Mouse (Mus musculus) G1E (cell line): ENCODE results near the gene Sptlc3. TPM values are rescaled to one million over a fixed set of nuclear protein-coding genes. Genes with fewer than 3 reads are reported as not detected.

Experiments
- ATAC-seq: 2 replicates; pipeline ENCODE4 v1.8.0; 2016; ENCODE audit warnings: mild to moderate bottlenecking; ENCODE audit not compliant: insufficient number of reproducible peaks, poor library complexity, low FRiP score, severe bottlenecking; ENCODE audit errors: extremely low read depth
- DNase-seq: peaks from one replicate; pipeline ENCODE4 v3.0.0; 2012; ENCODE audit warnings: low spot score
- H3K27me3 ChIP-seq: 2 replicates; pipeline ENCODE4 v1.6.1; 2012; ENCODE audit warnings: mild to moderate bottlenecking, low read length, inconsistent platforms; ENCODE audit not compliant: insufficient read depth
- H3K36me3 ChIP-seq: replicated peaks from 2 replicates; pipeline ENCODE3; 2012; ENCODE audit warnings: mild to moderate bottlenecking, inconsistent platforms
- H3K4me1 ChIP-seq: 2 replicates; pipeline ENCODE4 v1.6.1; 2012; ENCODE audit warnings: low read depth, low read length, inconsistent platforms, mixed read lengths; ENCODE audit not compliant: insufficient read depth
- H3K4me3 ChIP-seq: 2 replicates; pipeline ENCODE4 v1.5.1; 2012; ENCODE audit warnings: low read depth, mild to moderate bottlenecking, inconsistent platforms, low read length, moderate library complexity, mixed read lengths
- H3K9me3 ChIP-seq: replicated peaks from 2 replicates; pipeline ENCODE4 v1.6.1; 2012; ENCODE audit warnings: inconsistent platforms
- CTCF ChIP-seq: IDR thresholded peaks from 2 replicates; pipeline ENCODE4 v1.5.1; 2012; ENCODE audit warnings: low read depth, low read length, inconsistent platforms, mixed read lengths
- GATA1 ChIP-seq: IDR thresholded peaks from 2 replicates; pipeline ENCODE4 v1.6.1; 2012; ENCODE audit warnings: borderline replicate concordance, low read length, inconsistent platforms, mixed read lengths
- GATA2 ChIP-seq: IDR thresholded peaks from 2 replicates; pipeline ENCODE4 v1.6.1; 2012; ENCODE audit warnings: low read depth, low read length, inconsistent platforms, borderline replicate concordance
- POLR2AphosphoS5 ChIP-seq: IDR thresholded peaks from 2 replicates; pipeline ENCODE4 v1.6.1; 2012; ENCODE audit warnings: low read depth, low read length, inconsistent platforms; ENCODE audit not compliant: insufficient replicate concordance
- TAL1 ChIP-seq: conservative IDR thresholded peaks from 2 replicates; pipeline ENCODE4 v1.6.1; 2012; ENCODE audit warnings: low read depth, low read length, inconsistent platforms, mixed read lengths
- polyA plus RNA-seq: library from polyadenylated mRNA; stranded (reverse); fragments of >175 nt; gene quantifications from 2 replicates; pipeline ENCODE4 v1.2.3, GENCODE M21; 2012
- total RNA-seq, 2 experiments: library from RNA; stranded (forward) in 1 of 2; stranded (reverse) in 1 of 2; fragments of 200-1000 nt in 1 of 2; fragments of >200 nt in 1 of 2; fragmentation: Nextera tagmentation in 1 of 2; gene quantifications; 2 replicates each; pipeline ENCODE4 v1.2.3; 2014 to 2017

Gene Sptlc3
- total and polyA plus RNA-seq, 3 experiments = 0.05 TPM; not detected in 2

DNA sequence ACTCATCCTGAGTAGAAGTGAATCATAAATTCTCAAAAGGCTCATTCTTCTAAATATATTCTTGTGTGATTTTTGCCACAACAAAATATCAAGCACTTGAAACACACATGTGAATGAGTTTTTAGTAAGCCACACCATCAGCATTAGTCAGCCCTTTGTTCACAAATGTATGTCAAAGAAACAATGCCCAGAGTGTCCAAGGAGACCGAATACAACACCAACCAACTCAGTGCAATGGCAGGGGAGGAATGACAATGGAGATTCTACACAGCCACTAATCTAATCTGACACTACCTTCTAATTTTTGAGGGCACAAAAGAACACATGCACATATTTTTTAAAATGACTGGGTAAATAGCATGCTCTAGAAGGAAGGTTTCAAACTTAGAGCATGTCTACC lies 132.8 kb downstream of the Sptlc3 start:
- H3K4me1 ChIP-seq = peaks cover 4% of the 10 kb centered on the region
- no peak for TF ChIP-seq GATA1
- TF ChIP-seq GATA2 = no peak
- TF ChIP-seq POLR2AphosphoS5 = no peak
- no peak for TF ChIP-seq CTCF
- TF ChIP-seq TAL1 = no peak
- ATAC-seq (no peak), DNase-seq (no peak)
- no peaks in the 10 kb centered on the region for H3K36me3 ChIP-seq
- H3K9me3 ChIP-seq = no peaks in the 10 kb centered on the region
- H3K4me3 ChIP-seq = no peak overlapping the region
- H3K27me3 ChIP-seq = no peaks in the 10 kb centered on the region

DNA sequence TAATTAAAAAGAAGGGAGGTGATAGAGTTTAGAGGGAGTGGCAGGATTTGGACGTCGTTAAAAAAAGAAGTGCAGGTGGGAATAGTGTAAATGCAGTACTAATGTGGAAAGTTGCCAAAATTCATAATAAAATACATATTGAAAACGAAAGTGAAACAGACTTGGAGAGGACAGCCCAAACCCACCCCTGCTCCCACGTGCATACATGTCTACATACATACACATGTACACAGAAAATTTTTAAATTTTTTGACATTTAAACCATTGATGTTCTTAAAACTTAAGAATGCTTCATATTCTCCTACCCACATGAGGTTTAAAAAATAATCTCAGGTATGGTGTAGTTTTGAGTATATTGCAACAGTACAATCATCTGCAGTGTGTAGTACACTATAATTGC lies 135.0 kb downstream of the Sptlc3 start:
- Histone ChIP-seq H3K4me1 (peaks cover 4% of the 10 kb centered on the region), H3K4me3 (peak overlapping the region; percentile 35; the same call in 1 of the 2 replicates), H3K36me3 (no peaks in the 10 kb centered on the region), H3K9me3 (no peaks in the 10 kb centered on the region), H3K27me3 (no peaks in the 10 kb centered on the region)
- ATAC-seq (no peak), DNase-seq (no peak)
- no peak for TF ChIP-seq POLR2AphosphoS5

DNA sequence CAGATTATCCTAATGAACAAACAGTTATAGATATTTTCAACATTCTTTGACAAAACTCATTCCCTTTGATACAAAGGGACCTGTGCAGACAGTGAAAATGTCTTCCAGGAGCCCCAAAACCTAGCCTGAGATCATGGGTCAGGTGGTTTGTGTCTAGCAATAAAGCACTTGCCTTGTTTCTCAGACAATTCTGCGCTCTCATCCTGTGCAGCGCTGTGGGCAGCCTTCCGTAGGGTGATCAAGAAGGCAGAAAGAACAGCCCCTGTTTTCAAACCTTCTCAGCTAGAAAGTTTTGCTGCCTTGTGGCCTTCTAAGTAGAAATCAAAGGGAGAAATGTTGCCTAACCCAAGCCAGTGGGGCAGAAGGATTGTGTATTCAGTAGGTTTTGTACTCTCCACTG lies 135.9 kb downstream of the Sptlc3 start:
- no peak for ATAC-seq
- Histone ChIP-seq H3K4me1 (peaks cover 4% of the 10 kb centered on the region), H3K36me3 (no peaks in the 10 kb centered on the region), H3K9me3 (no peaks in the 10 kb centered on the region), H3K27me3 (no peaks in the 10 kb centered on the region), H3K4me3 (no peak overlapping the region)
- no peak for DNase-seq
- TF ChIP-seq GATA1 = no peak
- TF ChIP-seq GATA2 = no peak
- TF ChIP-seq CTCF = no peak
- no peak for TF ChIP-seq TAL1
- TF ChIP-seq POLR2AphosphoS5 = no peak

DNA sequence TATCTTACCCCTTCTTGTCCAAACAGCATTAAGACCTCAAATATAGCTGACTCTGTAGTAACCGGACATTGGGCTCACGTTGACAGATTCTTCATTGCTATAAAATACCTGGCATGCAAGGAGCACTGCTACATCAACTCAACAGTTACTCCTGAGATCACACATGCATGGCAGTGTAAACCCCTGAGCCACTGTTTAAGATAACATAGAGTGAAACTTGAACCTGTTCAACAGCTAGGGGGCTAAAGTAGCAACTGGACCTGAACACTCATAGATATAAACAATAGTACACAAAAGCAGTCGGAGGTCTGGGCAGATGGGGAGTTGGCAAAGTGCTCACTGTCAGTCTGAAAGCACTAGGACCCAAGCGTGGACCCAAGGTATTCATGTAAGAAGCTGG lies 140.8 kb downstream of the Sptlc3 start:
- no peaks in the 10 kb centered on the region for H3K36me3 ChIP-seq
- H3K27me3 ChIP-seq = no peaks in the 10 kb centered on the region

GRCm38 (mm10) chr2:139637861-139638260 lies 144.1 kb downstream of the Sptlc3 start:
- ATAC-seq (no peak), DNase-seq (no peak)
- no peak overlapping the region for H3K4me3 ChIP-seq
- no peaks in the 10 kb centered on the region for H3K9me3 ChIP-seq
- H3K4me1 ChIP-seq = no peaks in the 10 kb centered on the region
- no peaks in the 10 kb centered on the region for H3K27me3 ChIP-seq
- TF ChIP-seq GATA2 = no peak
- TF ChIP-seq TAL1 = no peak
- TF ChIP-seq POLR2AphosphoS5 = no peak
- TF ChIP-seq GATA1 = no peak
- no peak for TF ChIP-seq CTCF
- no peaks in the 10 kb centered on the region for H3K36me3 ChIP-seq

More for the DNA sequence above, 140.8 kb downstream of the Sptlc3 start:
- TF ChIP-seq TAL1 = no peak
- no peak for TF ChIP-seq CTCF
- no peak for TF ChIP-seq POLR2AphosphoS5
- TF ChIP-seq GATA1 = no peak
- TF ChIP-seq GATA2 = no peak
- no peaks in the 10 kb centered on the region for H3K4me1 ChIP-seq
- DNase-seq (no peak), ATAC-seq (no peak)
- H3K9me3 ChIP-seq = no peaks in the 10 kb centered on the region
- no peak overlapping the region for H3K4me3 ChIP-seq

DNA sequence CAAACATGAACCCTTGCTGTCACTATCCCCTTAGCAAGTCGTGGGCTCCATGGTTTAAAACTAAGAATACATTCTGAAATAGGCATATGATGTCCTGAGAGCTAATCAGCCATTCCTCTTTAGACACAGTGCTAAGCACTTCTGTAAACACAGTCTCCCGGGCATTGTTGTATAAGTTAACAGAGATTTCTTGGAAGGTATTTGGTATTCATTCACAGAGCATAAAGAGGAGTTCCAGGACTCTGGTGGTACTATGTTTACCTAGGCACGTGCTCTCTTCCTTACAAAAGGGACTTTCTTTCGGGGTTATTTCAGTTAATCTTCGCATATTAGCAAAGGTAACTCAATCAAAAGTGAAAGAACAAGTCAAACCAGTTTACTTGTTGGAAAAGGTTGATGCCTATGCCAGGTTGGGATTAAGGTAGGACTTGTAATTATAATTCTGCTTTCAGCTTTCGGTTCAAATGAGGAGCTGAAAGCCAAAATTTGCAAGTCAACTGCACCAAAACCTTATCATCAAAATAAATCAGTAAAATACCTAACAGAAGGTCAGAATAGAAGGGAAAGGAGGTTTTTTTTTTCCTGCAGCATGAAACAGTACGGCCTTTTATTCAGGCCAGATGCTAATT lies 148.2 kb downstream of the Sptlc3 start:
- Histone ChIP-seq H3K9me3 (no peaks in the 10 kb centered on the region), H3K36me3 (no peaks in the 10 kb centered on the region), H3K27me3 (no peaks in the 10 kb centered on the region), H3K4me3 (no peak overlapping the region), H3K4me1 (no peaks in the 10 kb centered on the region)
- ATAC-seq = no peak
- DNase-seq = no peak
- TF ChIP-seq TAL1 = no peak

- Histone ChIP-seq H3K9me3 (no peaks in the 10 kb centered on the region), H3K4me3 (no peak overlapping the region), H3K36me3 (no peaks in the 10 kb centered on the region), H3K4me1 (no peaks in the 10 kb centered on the region), H3K27me3 (no peaks in the 10 kb centered on the region)
- TF ChIP-seq TAL1 (no peak), POLR2AphosphoS5 (no peak), GATA2 (no peak), CTCF (no peak), GATA1 (no peak)
- DNase-seq = no peak
- ATAC-seq = no peak
These were observed 155.8 kb downstream of the Sptlc3 start for GRCm38 (mm10) chr2:139649518-139649917.
